Mouse (Mus musculus) lung, embryonic 16.5 days (tissue): Measurements from ENCODE around the gene Babam2. TPM values are rescaled to one million over a fixed set of nuclear protein-coding genes. Genes with fewer than 3 reads are reported as not detected.

ENCODE experiments used
- ATAC-seq: fragments of 200-750 bp; cut with Nextera tagmentation; 2 replicates; pipeline ENCODE4 v1.8.0; 2017; ENCODE audit warnings: low read depth, mild to moderate bottlenecking, moderate library complexity
- H3K27ac ChIP-seq: fragments of 300-500 bp; sonication (generic); 2 replicates; pipeline ENCODE4 v1.5.1; 2014; ENCODE audit warnings: mild to moderate bottlenecking, control low read depth, low read length
- H3K27me3 ChIP-seq: fragments of 300-500 bp; sonication (generic); 2 replicates; pipeline ENCODE4 v1.6.1; 2014; ENCODE audit warnings: low read depth, low read length, mixed read lengths; ENCODE audit not compliant: control insufficient read depth, insufficient read depth
- H3K36me3 ChIP-seq: fragments of 300-500 bp; sonication (generic); 2 replicates; pipeline ENCODE4 v1.6.1; 2014; ENCODE audit warnings: low read length; ENCODE audit not compliant: control insufficient read depth, insufficient read depth
- H3K4me1 ChIP-seq: fragments of 300-500 bp; sonication (generic); replicated peaks from 2 replicates; pipeline ENCODE4 v1.6.1; 2014; ENCODE audit warnings: low read length, mixed read lengths; ENCODE audit not compliant: control insufficient read depth, insufficient read depth
- H3K4me2 ChIP-seq: fragments of 300-500 bp; sonication (generic); 2 replicates; pipeline ENCODE4 v1.6.1; 2014; ENCODE audit warnings: low read depth, low read length, control low read depth
- H3K4me3 ChIP-seq: fragments of 300-500 bp; sonication (generic); 2 replicates; pipeline ENCODE4 v1.5.1; 2014; ENCODE audit warnings: mild to moderate bottlenecking, low read length, control low read depth
- H3K9ac ChIP-seq: fragments of 300-500 bp; sonication (generic); 2 replicates; pipeline ENCODE4 v1.6.1; 2014; ENCODE audit warnings: low read length, control low read depth
- H3K9me3 ChIP-seq: fragments of 300-500 bp; sonication (generic); 2 replicates; pipeline ENCODE4 v1.6.1; 2016; ENCODE audit warnings: low read length; ENCODE audit not compliant: control insufficient read depth
- WGBS: fragments of 180-500 bp; shearing (Covaris S2); extraction: QIAGEN DNeasy Blood & Tissue Kit; methylation state at CpG from one replicate; pipeline ENCODE4 v1.1.7; 2014; 5-methylcytosine and 5-hydroxymethylcytosine counted together
- polyA plus RNA-seq: library from polyadenylated mRNA; unstranded; fragments of >200 nt; fragmentation: Nextera tagmentation; extraction: Ambion mirVana; gene quantifications from 2 replicates; pipeline ENCODE4 v1.2.1, GENCODE M21; 2015

Babam2 gene
- polyA plus RNA-seq, 1 experiment from 2014 or later = 51.9 TPM

DNA sequence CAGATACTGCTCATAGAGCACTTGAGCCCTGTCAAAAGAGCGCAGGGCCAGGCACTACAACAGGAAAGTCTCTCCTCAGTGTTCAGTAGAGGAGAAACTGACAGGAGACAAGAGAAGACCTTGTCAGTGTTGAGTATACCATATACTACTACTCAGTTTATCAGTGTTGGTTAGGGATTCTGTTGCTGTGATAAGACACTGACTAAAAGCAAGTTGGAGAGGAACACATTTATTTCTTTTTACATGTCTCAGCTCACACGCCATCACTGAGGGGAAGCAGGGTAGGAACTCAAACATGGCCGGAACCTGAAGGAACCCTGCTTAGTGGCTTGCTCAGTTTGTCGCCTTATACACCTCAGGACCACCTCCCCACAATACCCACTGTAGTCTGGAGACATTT lies 64.4 kb downstream of the Babam2 start:
- no peaks in the 10 kb centered on the region for H3K36me3 ChIP-seq
- H3K27me3 ChIP-seq = no peaks in the 10 kb centered on the region
- no peaks in the 10 kb centered on the region for H3K9me3 ChIP-seq
- H3K4me3 ChIP-seq = no peak overlapping the region
- 91% methylated on average over 4 of the region's 4 CpGs for WGBS
- H3K4me1 ChIP-seq = 0 out of 2 replicates have a peak, but pooled peaks cover 2% of the 10 kb centered on the region
- no peak overlapping the region for H3K27ac ChIP-seq
- no peak overlapping the region for H3K4me2 ChIP-seq
- no peak overlapping the region for H3K9ac ChIP-seq
- ATAC-seq = no peak

- no peak for ATAC-seq
- no peak overlapping the region for H3K4me2 ChIP-seq
- H3K4me3 ChIP-seq = no peak overlapping the region
- no peaks in the 10 kb centered on the region for H3K9me3 ChIP-seq
- H3K27ac ChIP-seq = no peak overlapping the region
- 0 out of 2 replicates have a peak, but pooled peaks cover 2% of the 10 kb centered on the region for H3K4me1 ChIP-seq
- H3K9ac ChIP-seq = no peak overlapping the region
- 80% methylated on average over 1 of the region's 1 CpGs for WGBS
- H3K36me3 ChIP-seq = no peaks in the 10 kb centered on the region
- H3K27me3 ChIP-seq = no peaks in the 10 kb centered on the region
Observed at GRCm38 (mm10) chr5:31762773-31763172, 65.3 kb downstream of the Babam2 start.

DNA sequence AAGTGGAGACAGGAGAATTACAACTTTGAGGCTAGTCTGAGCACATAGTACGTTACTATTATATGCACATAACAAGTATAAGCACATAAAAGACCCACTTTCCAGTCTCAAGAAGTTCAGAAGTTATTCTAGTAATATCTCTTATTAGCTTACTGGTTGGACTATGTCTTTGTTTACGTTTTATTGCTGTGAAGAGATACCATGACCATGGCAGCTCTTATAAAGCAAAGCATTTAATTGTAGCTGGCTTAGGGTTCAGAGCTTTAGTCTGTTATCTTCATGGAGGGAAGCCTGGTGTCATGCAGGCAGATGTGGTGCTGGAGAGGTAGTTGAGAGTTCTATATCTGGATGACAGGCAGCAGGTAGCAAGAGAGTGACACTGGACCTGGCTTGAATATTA lies 68.3 kb downstream of the Babam2 start:
- H3K27ac ChIP-seq = no peak overlapping the region
- no peak overlapping the region for H3K9ac ChIP-seq
- WGBS = 80% methylated on average over 2 of the region's 2 CpGs
- H3K4me2 ChIP-seq = no peak overlapping the region
- no peaks in the 10 kb centered on the region for H3K27me3 ChIP-seq
- no peak for ATAC-seq
- H3K9me3 ChIP-seq = no peaks in the 10 kb centered on the region
- H3K4me3 ChIP-seq = no peak overlapping the region
- 0 out of 2 replicates have a peak, but pooled peaks cover 2% of the 10 kb centered on the region for H3K4me1 ChIP-seq
- no peaks in the 10 kb centered on the region for H3K36me3 ChIP-seq

- Histone ChIP-seq H3K9me3 (no peaks in the 10 kb centered on the region), H3K4me2 (no peak overlapping the region), H3K27ac (peak overlapping the region; percentile 45; the same call in 1 of the 2 replicates), H3K27me3 (no peaks in the 10 kb centered on the region), H3K9ac (no peak overlapping the region), H3K36me3 (no peaks in the 10 kb centered on the region), H3K4me3 (no peak overlapping the region), H3K4me1 (0 out of 2 replicates have a peak, but pooled peaks cover 2% of the 10 kb centered on the region)
- 31% methylated on average over 4 of the region's 4 CpGs for WGBS
- no peak for ATAC-seq
Observed at GRCm38 (mm10) chr5:31766841-31767542, 69.5 kb downstream of the Babam2 start.

- H3K27ac ChIP-seq = no peak overlapping the region
- H3K9ac ChIP-seq = no peak overlapping the region
- no peak overlapping the region for H3K4me3 ChIP-seq
- 0 out of 2 replicates have a peak, but pooled peaks cover 2% of the 10 kb centered on the region for H3K4me1 ChIP-seq
- no peaks in the 10 kb centered on the region for H3K9me3 ChIP-seq
- WGBS = 75% methylated on average over 5 of the region's 5 CpGs
- H3K36me3 ChIP-seq = no peaks in the 10 kb centered on the region
- no peak overlapping the region for H3K4me2 ChIP-seq
- no peak for ATAC-seq
- no peaks in the 10 kb centered on the region for H3K27me3 ChIP-seq
Observed at GRCm38 (mm10) chr5:31771486-31771885, 74.0 kb downstream of the Babam2 start.

DNA sequence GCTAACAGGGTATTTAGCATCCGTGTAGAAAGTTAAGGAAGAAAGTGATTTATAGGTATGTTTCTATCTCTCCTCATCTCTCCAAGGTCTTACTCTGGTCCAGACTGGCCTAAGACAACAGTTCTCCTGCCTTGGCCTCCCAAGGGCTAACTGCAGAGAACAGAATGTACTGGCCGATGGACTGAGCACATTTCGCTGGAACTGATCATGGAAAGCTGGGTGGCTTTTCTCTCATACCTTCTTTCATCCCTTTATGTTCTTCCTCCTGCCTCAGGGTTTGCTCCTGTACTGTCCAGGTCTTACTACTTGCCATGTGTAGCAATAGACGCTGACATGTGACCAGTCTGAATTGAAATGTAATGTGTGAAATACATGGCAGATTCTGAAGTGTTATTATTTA lies 74.4 kb downstream of the Babam2 start:
- Histone ChIP-seq H3K4me2 (no peak overlapping the region), H3K27me3 (no peaks in the 10 kb centered on the region), H3K4me3 (no peak overlapping the region), H3K9me3 (no peaks in the 10 kb centered on the region), H3K36me3 (no peaks in the 10 kb centered on the region), H3K9ac (no peak overlapping the region), H3K4me1 (no peaks in the 10 kb centered on the region), H3K27ac (no peak overlapping the region)
- 91% methylated on average over 4 of the region's 4 CpGs for WGBS
- ATAC-seq = no peak

DNA sequence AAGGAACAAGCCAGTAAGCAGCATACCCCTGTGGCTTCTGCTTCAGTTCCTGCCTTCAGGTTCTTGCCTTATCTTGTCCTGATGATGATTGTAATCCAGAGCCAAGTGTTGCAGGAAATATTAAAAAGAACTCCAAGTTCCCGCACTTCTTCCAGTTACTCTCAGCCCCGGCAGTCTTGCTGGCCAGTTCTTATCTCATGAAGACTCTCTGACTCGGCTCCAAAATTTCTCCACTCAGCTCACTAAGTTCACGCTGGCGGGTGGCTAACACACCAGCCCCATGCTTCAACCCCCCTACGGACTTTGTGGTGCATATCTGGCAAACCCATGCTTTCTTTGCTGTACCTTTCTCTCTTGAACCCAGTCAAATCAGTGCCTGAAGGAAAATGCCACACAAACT lies 77.5 kb downstream of the Babam2 start:
- WGBS = 70% methylated on average over 6 of the region's 6 CpGs
- Histone ChIP-seq H3K4me1 (no peaks in the 10 kb centered on the region), H3K36me3 (no peaks in the 10 kb centered on the region), H3K27ac (no peak overlapping the region), H3K4me2 (no peak overlapping the region), H3K9me3 (no peaks in the 10 kb centered on the region), H3K9ac (no peak overlapping the region), H3K4me3 (no peak overlapping the region), H3K27me3 (no peaks in the 10 kb centered on the region)
- no peak for ATAC-seq

GRCm38 (mm10) chr5:31781624-31782023 lies 84.1 kb downstream of the Babam2 start:
- no peaks in the 10 kb centered on the region for H3K36me3 ChIP-seq
- no peak overlapping the region for H3K4me2 ChIP-seq
- WGBS = 68% methylated on average over 5 of the region's 5 CpGs
- ATAC-seq = no peak
- H3K4me1 ChIP-seq = no peaks in the 10 kb centered on the region
- no peak overlapping the region for H3K9ac ChIP-seq
- no peak overlapping the region for H3K27ac ChIP-seq
- no peaks in the 10 kb centered on the region for H3K9me3 ChIP-seq
- no peak overlapping the region for H3K4me3 ChIP-seq
- no peaks in the 10 kb centered on the region for H3K27me3 ChIP-seq

DNA sequence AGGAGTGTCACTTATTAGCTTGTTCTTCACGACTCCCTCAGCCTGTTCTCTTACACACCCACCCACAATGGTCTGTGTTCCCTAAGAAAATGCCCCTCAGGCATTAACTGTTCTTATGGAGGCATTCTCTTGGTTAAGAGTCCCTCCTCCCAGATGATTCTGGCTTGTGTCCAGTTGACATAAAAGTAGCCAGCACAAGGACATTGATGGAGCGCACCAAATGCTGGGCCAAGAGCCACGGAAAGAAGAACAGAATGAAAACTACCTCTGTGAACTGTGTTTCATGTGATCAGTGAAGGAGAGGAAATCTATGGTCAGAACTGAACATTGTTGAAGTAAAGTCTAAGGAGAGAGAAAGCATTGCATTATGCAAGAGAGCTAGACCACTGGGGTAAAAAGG lies 89.7 kb downstream of the Babam2 start:
- Histone ChIP-seq H3K4me2 (no peak overlapping the region), H3K4me3 (no peak overlapping the region), H3K27me3 (no peaks in the 10 kb centered on the region), H3K9me3 (no peaks in the 10 kb centered on the region), H3K4me1 (no peaks in the 10 kb centered on the region), H3K36me3 (no peaks in the 10 kb centered on the region), H3K27ac (no peak overlapping the region), H3K9ac (no peak overlapping the region)
- no peak for ATAC-seq
- 56% methylated on average over 3 of the region's 3 CpGs for WGBS
